Mouse (Mus musculus) central nervous system, embryonic 14 days (tissue): ENCODE measurements around the gene Rfx2. TPM values are rescaled to one million over a fixed set of nuclear protein-coding genes. Genes with fewer than 3 reads are reported as not detected.

ENCODE experiments used
- polyA plus RNA-seq: library from polyadenylated mRNA; depleted of rRNA; stranded (reverse); fragments of >200 nt; gene quantifications from 2 replicates; pipeline ENCODE4 v1.2.3, GENCODE M21; 2012; rRNA removed

Rfx2 gene
- 6.4 and 7.4 TPM in 2 replicates for polyA plus RNA-seq

GRCm38 (mm10) chr17:56830411-56831110 lies at the start of gene Rfx2:
Rfx2 (minus strand) TSS chr17:56831013.

GRCm38 (mm10) chr17:56874936-56875651 lies 44.3 kb upstream of the Rfx2 start, which contains the start of gene 1700061G19Rik:
1700061G19Rik (plus strand) TSS chr17:56875477.

GRCm38 (mm10) chr17:56874237-56874636 lies 43.4 kb upstream of the Rfx2 start, which contains the start of gene Acsbg2:
Acsbg2 (minus strand) TSS chr17:56874447.

GRCm38 (mm10) chr17:56769950-56770349 lies 60.9 kb downstream of the Rfx2 start, which contains the start of gene Prr22:
Prr22 (plus strand) TSS chr17:56770250.

GRCm38 (mm10) chr17:56764474-56765354 lies 66.1 kb downstream of the Rfx2 start, which contains the start of gene Dus3l:
Dus3l (plus strand) TSS chr17:56764757.

GRCm38 (mm10) chr17:56757416-56758123 lies 73.2 kb downstream of the Rfx2 start, which contains the start of gene Nrtn:
Nrtn (minus strand) TSS chr17:56757530.

Other genes starting within 250 kb of the Rfx2 start
- 113 and 131 TPM in 2 replicates for gene Safb2, start 246.4 kb downstream of the Rfx2 start, polyA plus RNA-seq
- 176 and 190 TPM in 2 replicates for gene Safb, start 246.2 kb downstream of the Rfx2 start, polyA plus RNA-seq
- 136 and 139 TPM in 2 replicates for gene 2410015M20Rik, start 221.2 kb downstream of the Rfx2 start, polyA plus RNA-seq
- 2,057 and 2,130 TPM in 2 replicates for gene Rpl36, start 217.6 kb downstream of the Rfx2 start, polyA plus RNA-seq
- 73.8 and 76.1 TPM in 2 replicates for gene Lonp1, start 204.1 kb downstream of the Rfx2 start, polyA plus RNA-seq
- gene Catsperd, start 202.9 kb downstream of the Rfx2 start, polyA plus RNA-seq, result 3.9 and 4.9 TPM in 2 replicates
- gene Ranbp3, start 157.7 kb downstream of the Rfx2 start, polyA plus RNA-seq, result 150 and 160 TPM in 2 replicates
- 306 and 325 TPM in 2 replicates for gene Ndufa11, start 113.2 kb downstream of the Rfx2 start, polyA plus RNA-seq
- 19.4 and 20.8 TPM in 2 replicates for gene Vmac, start 113.0 kb downstream of the Rfx2 start, polyA plus RNA-seq
- gene Nrtn, start 73.5 kb downstream of the Rfx2 start, polyA plus RNA-seq, result 3.6 and 6.1 TPM in 2 replicates
- gene Dus3l, start 66.3 kb downstream of the Rfx2 start, polyA plus RNA-seq, result 150 and 161 TPM in 2 replicates
- 3.2 and 3.4 TPM in 2 replicates for gene Prr22, start 60.8 kb downstream of the Rfx2 start, polyA plus RNA-seq
- not detected in 2 replicates for gene Acsbg2, start 43.4 kb upstream of the Rfx2 start, polyA plus RNA-seq
- 0.05 and 0.06 TPM in 2 replicates for gene 1700061G19Rik, start 44.5 kb upstream of the Rfx2 start, polyA plus RNA-seq
- 118 and 125 TPM in 2 replicates for gene Mllt1, start 104.4 kb upstream of the Rfx2 start, polyA plus RNA-seq
- not detected in 2 replicates for gene Acer1, start 151.1 kb upstream of the Rfx2 start, polyA plus RNA-seq
- gene Clpp, start 159.3 kb upstream of the Rfx2 start, polyA plus RNA-seq, result 157 and 168 TPM in 2 replicates
- 28.8 and 30.1 TPM in 2 replicates for gene Alkbh7, start 166.3 kb upstream of the Rfx2 start, polyA plus RNA-seq
- gene Pspn, start 169.0 kb upstream of the Rfx2 start, polyA plus RNA-seq, result not detected in 2 replicates
- 90.2 and 95.7 TPM in 2 replicates for gene Gtf2f1, start 180.3 kb upstream of the Rfx2 start, polyA plus RNA-seq
- gene Gm17949, start 180.5 kb upstream of the Rfx2 start, polyA plus RNA-seq, result 0.10 TPM in 1 of 2 replicates, not detected in the other
- gene Khsrp, start 200.5 kb upstream of the Rfx2 start, polyA plus RNA-seq, result 104 and 105 TPM in 2 replicates
- gene Slc25a41, start 210.6 kb upstream of the Rfx2 start, polyA plus RNA-seq, result 0.08 and 0.11 TPM in 2 replicates
- 2.0 and 2.4 TPM in 2 replicates for gene Crb3, start 228.1 kb upstream of the Rfx2 start, polyA plus RNA-seq
- gene Slc25a23, start 228.8 kb upstream of the Rfx2 start, polyA plus RNA-seq, result 75.6 and 77.7 TPM in 2 replicates
- 5.7 and 5.8 TPM in 2 replicates for gene Dennd1c, start 247.5 kb upstream of the Rfx2 start, polyA plus RNA-seq